Mouse (Mus musculus) forebrain, embryonic 13.5 days (tissue): ENCODE measurements around the gene BC051019. TPM values are rescaled to one million over a fixed set of nuclear protein-coding genes. Genes with fewer than 3 reads are reported as not detected.

Source experiments
- ATAC-seq: fragments of 200-750 bp; cut with Nextera tagmentation; 2 replicates; pipeline ENCODE4 v1.8.0; 2017
- H3K27ac ChIP-seq: fragments of 300-500 bp; sonication (generic); 2 replicates; pipeline ENCODE4 v1.5.1; 2015; ENCODE audit warnings: inconsistent platforms, mild to moderate bottlenecking, moderate library complexity
- H3K27me3 ChIP-seq: fragments of 300-500 bp; sonication (generic); 2 replicates; pipeline ENCODE4 v1.6.1; 2015; ENCODE audit warnings: mild to moderate bottlenecking, inconsistent platforms
- H3K36me3 ChIP-seq: fragments of 300-500 bp; sonication (generic); 2 replicates; pipeline ENCODE4 v1.6.1; 2015; ENCODE audit warnings: mild to moderate bottlenecking, inconsistent platforms; ENCODE audit not compliant: poor library complexity, severe bottlenecking
- H3K4me1 ChIP-seq: fragments of 300-500 bp; sonication (generic); 2 replicates; pipeline ENCODE4 v1.6.1; 2015; ENCODE audit warnings: inconsistent platforms
- H3K4me2 ChIP-seq: fragments of 300-500 bp; sonication (generic); 2 replicates; pipeline ENCODE4 v1.6.1; 2015; ENCODE audit warnings: inconsistent platforms, mild to moderate bottlenecking, moderate library complexity
- H3K4me3 ChIP-seq: fragments of 300-500 bp; sonication (generic); 2 replicates; pipeline ENCODE4 v1.5.1; 2015; ENCODE audit warnings: mild to moderate bottlenecking, inconsistent platforms
- H3K9ac ChIP-seq: fragments of 300-500 bp; sonication (generic); 2 replicates; pipeline ENCODE4 v1.6.1; 2015; ENCODE audit warnings: mild to moderate bottlenecking, inconsistent platforms
- H3K9me3 ChIP-seq: fragments of 300-500 bp; sonication (generic); replicated peaks from 2 replicates; pipeline ENCODE4 v1.6.1; 2016; ENCODE audit warnings: inconsistent platforms
- WGBS: fragments of 180-500 bp; shearing (Covaris S2); methylation state at CpG from one replicate; pipeline ENCODE4 v1.1.7; 2015; 5-methylcytosine and 5-hydroxymethylcytosine counted together
- polyA plus RNA-seq: library from polyadenylated mRNA; unstranded; fragments of >200 nt; fragmentation: Nextera tagmentation; extraction: Ambion mirVana; gene quantifications from 2 replicates; pipeline ENCODE4 v1.2.1, GENCODE M21; 2015

Gene BC051019
- polyA plus RNA-seq = 0.31 and 0.37 TPM in 2 replicates

DNA sequence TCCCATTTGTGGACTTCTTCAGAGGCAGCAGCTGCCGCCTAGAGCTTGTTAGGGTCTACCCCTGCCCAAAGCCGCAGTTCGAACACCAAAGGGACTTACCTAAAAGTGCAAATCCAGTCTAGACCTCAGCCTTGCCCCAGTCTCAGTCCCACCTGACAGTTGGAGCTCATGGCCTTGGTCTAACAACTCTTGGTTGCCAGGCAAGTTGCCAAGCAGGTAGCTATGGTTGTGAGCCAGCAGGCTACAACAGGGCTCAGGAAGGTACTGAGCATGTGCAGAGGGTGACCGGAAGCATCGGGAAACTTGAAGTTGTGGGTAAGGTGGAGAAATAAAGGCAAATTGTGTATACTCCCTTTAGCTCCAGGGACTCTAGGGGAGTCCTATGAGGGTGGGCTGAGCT lies at the start of gene BC051019:
BC051019 (minus strand) TSS at position 154 of the 400 bp plus-strand sequence.
- Histone ChIP-seq H3K36me3 (no peaks in the 10 kb centered on the region), H3K9ac (no peak within 1 kb of the TSS), H3K27me3 (no peaks in the 10 kb centered on the region), H3K27ac (no peak within 1 kb of the TSS), H3K4me1 (no peaks in the 10 kb centered on the region), H3K4me2 (no peak within 1 kb of the TSS), H3K9me3 (no peaks in the 10 kb centered on the region), H3K4me3 (no peak within 1 kb of the TSS)
- WGBS = 90% methylated on average over 5 of the region's 5 CpGs
- no peak for ATAC-seq

GRCm38 (mm10) chr7:109772251-109772650 lies 48.6 kb upstream of the BC051019 start:
- H3K4me2 ChIP-seq = no peak overlapping the region
- no peak for ATAC-seq
- H3K36me3 ChIP-seq = no peaks in the 10 kb centered on the region
- no peak overlapping the region for H3K27ac ChIP-seq
- no peak overlapping the region for H3K4me3 ChIP-seq
- no peak overlapping the region for H3K9ac ChIP-seq
- no peaks in the 10 kb centered on the region for H3K27me3 ChIP-seq
- H3K9me3 ChIP-seq = no peaks in the 10 kb centered on the region
- H3K4me1 ChIP-seq = no peaks in the 10 kb centered on the region

DNA sequence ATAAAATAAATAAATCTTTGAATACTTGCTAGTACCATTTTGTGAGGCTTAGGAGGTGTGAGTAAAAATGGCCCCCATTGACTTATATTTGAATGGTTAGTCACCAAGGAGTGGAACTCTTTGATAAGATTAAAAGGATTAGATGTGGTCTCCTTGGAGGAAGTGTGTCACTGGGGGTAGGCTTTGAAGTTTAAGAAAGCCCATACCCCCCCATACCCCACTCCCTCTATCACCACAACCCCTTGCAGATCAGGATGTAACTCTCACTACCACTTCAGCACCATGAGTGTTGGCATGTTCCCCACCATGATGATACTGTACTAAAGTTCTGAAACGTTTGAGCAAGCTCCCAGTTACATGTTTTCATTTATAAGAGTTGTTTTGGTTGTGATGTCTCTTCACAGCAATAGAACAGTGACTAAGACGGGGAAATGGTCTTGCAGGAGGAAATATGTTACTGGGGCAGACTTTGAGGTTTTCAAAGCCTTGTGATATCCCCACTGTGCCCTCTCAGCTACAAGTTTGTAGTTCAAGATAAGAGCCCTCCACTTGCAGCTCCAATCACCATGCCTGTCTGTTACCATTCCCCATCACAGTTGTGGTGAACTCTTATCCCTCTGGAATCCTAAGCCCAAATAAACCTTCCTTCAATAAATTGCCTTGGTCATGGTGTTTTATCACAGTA lies 45.2 kb upstream of the BC051019 start:
- no peak overlapping the region for H3K4me2 ChIP-seq
- no peaks in the 10 kb centered on the region for H3K27me3 ChIP-seq
- H3K4me3 ChIP-seq = no peak overlapping the region
- H3K4me1 ChIP-seq = peaks cover 3% of the 10 kb centered on the region; the same call in 1 of the 2 replicates
- H3K27ac ChIP-seq = no peak overlapping the region
- no peaks in the 10 kb centered on the region for H3K36me3 ChIP-seq
- no peaks in the 10 kb centered on the region for H3K9me3 ChIP-seq
- WGBS = 64% methylated on average over 2 of the region's 2 CpGs
- ATAC-seq = no peak
- no peak overlapping the region for H3K9ac ChIP-seq

GRCm38 (mm10) chr7:109767575-109768350 lies 44.1 kb upstream of the BC051019 start:
- Histone ChIP-seq H3K4me2 (no peak overlapping the region), H3K27ac (no peak overlapping the region), H3K36me3 (no peaks in the 10 kb centered on the region), H3K4me3 (no peak overlapping the region), H3K9ac (no peak overlapping the region), H3K9me3 (no peaks in the 10 kb centered on the region), H3K4me1 (peaks cover 7% of the 10 kb centered on the region), H3K27me3 (no peaks in the 10 kb centered on the region)
- WGBS = 87% methylated on average over 7 of the region's 7 CpGs
- ATAC-seq = no peak

DNA sequence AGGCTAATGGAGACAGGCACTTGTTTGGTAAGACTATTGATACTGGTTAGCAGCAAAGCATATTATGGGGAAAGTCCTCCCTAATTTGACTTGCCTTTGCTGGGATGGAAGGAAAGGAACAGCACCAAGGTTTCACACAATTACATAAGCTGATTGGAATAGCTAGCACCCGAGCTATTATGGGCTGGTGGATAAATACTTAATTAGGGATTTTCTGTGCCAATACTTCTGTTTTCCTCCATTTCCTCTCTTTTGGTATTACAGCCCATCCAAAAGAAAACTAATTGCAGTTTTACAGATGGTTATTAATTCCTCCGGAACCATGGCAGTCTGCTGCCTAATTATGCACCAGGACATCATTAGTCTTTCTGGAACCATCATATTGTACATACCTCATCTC lies 40.4 kb upstream of the BC051019 start:
- no peaks in the 10 kb centered on the region for H3K9me3 ChIP-seq
- ATAC-seq = no peak
- H3K4me3 ChIP-seq = no peak overlapping the region
- H3K9ac ChIP-seq = no peak overlapping the region
- H3K36me3 ChIP-seq = no peaks in the 10 kb centered on the region
- no peaks in the 10 kb centered on the region for H3K27me3 ChIP-seq
- peaks cover 7% of the 10 kb centered on the region for H3K4me1 ChIP-seq
- no peak overlapping the region for H3K4me2 ChIP-seq
- 29% methylated on average over 2 of the region's 2 CpGs for WGBS
- H3K27ac ChIP-seq = no peak overlapping the region

DNA sequence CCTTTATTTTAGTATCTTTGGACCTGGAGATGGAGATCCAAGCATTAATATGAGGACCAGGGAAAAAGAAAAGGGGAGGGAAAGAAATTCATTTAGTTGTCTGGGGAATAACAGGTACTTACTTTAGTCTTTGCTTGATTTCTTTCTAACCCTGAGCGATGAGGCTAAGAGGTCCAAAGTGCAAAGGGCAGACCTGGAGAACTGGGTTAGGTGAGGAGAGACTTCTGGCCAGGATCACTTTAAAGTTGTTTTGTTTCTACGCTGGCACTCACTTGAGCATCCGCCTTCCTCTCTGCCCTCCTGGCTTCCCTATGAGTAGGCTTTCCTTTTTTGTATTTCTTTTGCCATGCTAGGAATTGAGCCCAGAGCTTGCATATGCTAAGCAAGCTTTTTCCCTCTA lies 32.6 kb upstream of the BC051019 start:
- Histone ChIP-seq H3K4me1 (peaks cover 17% of the 10 kb centered on the region), H3K27me3 (no peaks in the 10 kb centered on the region), H3K27ac (no peak overlapping the region), H3K4me2 (no peak overlapping the region), H3K9me3 (no peaks in the 10 kb centered on the region), H3K9ac (no peak overlapping the region), H3K36me3 (no peaks in the 10 kb centered on the region), H3K4me3 (no peak overlapping the region)
- whole genome bisulfite sequencing = 89% methylated on average over 3 of the region's 3 CpGs
- ATAC-seq = no peak

GRCm38 (mm10) chr7:109754034-109754433 lies 30.4 kb upstream of the BC051019 start:
- Histone ChIP-seq H3K27me3 (no peaks in the 10 kb centered on the region), H3K4me2 (no peak overlapping the region), H3K4me1 (peaks cover 23% of the 10 kb centered on the region), H3K4me3 (no peak overlapping the region), H3K36me3 (no peaks in the 10 kb centered on the region), H3K9ac (no peak overlapping the region), H3K27ac (no peak overlapping the region), H3K9me3 (no peaks in the 10 kb centered on the region)
- ATAC-seq = no peak
- WGBS = 93% methylated on average over 8 of the region's 8 CpGs

DNA sequence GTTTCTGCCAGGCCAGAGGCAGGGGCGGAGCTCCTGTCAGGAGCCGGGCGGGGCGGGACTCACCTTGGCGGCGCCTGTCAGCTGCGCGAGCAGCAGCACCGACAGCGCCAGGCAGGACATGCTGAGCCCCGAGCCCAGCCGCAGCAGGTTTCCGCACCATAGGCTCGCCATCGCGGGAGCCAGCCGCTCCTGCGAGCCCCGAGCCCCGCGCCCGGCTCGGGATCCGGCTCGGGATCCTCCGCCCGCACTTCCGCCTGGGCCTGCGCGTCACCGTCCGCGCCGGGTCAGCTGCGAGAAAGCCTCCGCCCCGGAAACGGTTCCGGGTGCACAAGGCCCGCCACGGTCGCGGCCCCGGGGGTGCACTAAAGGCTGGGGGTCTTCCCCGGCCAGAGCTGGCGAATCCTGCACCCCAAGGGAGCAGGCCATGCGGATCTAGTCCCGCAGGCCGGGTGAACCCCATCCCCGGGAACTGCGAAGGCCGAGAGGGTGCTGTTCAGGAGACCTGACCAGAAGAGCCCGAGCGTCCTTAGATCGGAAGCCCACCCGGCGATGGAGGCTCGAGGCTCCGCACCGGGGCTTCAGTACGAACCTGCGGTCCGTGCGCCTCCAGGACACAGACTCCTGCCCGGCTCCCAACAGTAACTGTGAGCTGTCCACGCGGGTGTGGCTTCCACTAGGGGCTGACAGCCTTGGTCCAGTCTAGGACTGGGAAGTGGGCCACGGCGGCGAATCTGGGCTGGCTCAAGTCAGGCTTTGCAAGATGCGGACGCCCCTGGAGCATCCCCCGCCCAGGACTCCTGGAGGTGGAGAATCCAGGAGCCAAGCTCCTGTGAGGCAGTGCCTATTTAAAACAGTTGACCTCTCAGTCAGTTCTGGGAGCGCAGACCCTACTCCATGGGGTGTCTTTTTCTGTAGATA lies 28.6 kb upstream of the BC051019 start, which contains the start of gene Tmem9b:
Tmem9b (minus strand) TSS at position 868 of the 918 bp plus-strand sequence.
- H3K9ac ChIP-seq = peak within 1 kb of the TSS; percentile 93
- no peaks in the 10 kb centered on the region for H3K36me3 ChIP-seq
- H3K4me3 ChIP-seq = peak within 1 kb of the TSS; percentile 90
- no peaks in the 10 kb centered on the region for H3K27me3 ChIP-seq
- H3K4me2 ChIP-seq = peak within 1 kb of the TSS; percentile 95
- H3K27ac ChIP-seq = peak within 1 kb of the TSS; percentile 79
- H3K9me3 ChIP-seq = no peaks in the 10 kb centered on the region
- peak; percentile 93 for ATAC-seq
- peaks cover 23% of the 10 kb centered on the region for H3K4me1 ChIP-seq
- WGBS = under 1% methylated on average over 74 of the region's 74 CpGs

DNA sequence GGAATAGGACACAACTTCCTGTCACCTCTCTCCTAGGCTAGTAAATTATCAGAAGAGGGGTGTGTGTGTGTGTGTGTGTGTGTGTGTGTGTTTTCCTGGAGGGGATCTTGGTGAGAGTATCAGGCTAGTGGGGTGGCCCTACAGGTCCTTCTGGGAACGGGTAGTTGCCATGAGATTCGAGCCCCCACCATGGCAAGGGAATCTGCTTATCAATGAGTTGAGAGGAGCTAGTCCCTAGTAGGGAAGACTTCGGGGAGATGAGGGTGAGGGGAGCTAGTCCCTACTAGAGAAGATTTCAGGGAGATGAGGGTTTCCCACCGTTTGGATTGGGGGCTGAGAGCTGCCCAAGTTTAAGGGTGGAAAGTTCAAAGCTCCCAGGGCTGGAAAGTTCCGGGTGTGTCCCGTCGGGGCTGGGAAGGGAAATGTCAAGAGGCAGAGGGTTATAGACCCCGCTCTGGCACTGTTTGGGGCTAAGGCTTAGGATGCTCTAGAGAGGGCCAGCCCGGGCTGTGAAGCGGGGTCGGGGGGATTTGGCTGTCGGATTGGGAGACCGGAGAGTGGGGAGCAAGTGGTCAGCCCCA lies 27.9 kb upstream of the BC051019 start:
- peak overlapping the region; percentile 95 for H3K4me2 ChIP-seq
- no peaks in the 10 kb centered on the region for H3K27me3 ChIP-seq
- H3K9me3 ChIP-seq = no peaks in the 10 kb centered on the region
- WGBS = 4% methylated on average over 13 of the region's 13 CpGs
- H3K4me3 ChIP-seq = peak overlapping the region; percentile 90
- peak overlapping the region; percentile 79 for H3K27ac ChIP-seq
- peaks cover 23% of the 10 kb centered on the region for H3K4me1 ChIP-seq
- no peak; the same call in 1 of the 2 replicates for ATAC-seq
- H3K9ac ChIP-seq = peak overlapping the region; percentile 93
- peaks cover 7% of the 10 kb centered on the region for H3K36me3 ChIP-seq

DNA sequence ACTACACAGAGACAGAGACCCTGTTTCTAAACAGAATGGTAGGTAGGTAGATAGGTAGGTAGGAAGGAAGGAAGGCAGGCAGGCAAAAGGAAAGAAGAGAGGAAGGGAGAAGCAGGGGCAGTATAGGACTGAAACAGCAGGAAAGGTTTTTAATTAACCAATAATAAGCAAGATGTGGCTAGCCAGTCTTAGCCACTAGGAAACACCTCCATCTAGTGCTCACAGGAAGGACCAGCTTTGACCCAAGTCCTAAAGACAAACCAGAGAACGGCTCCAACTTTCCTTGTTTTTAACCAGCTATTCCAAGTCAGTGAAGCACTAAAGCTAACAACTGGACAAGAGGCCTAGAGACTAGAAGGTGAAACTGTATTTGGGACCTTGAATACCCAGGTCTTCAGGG lies 24.1 kb upstream of the BC051019 start:
- no peak overlapping the region for H3K9ac ChIP-seq
- peaks cover 35% of the 10 kb centered on the region for H3K36me3 ChIP-seq
- H3K4me2 ChIP-seq = no peak overlapping the region
- 77% methylated on average over 1 of the region's 1 CpGs for WGBS
- H3K27ac ChIP-seq = no peak overlapping the region
- H3K4me3 ChIP-seq = no peak overlapping the region
- ATAC-seq = no peak
- H3K4me1 ChIP-seq = peaks cover 12% of the 10 kb centered on the region
- H3K27me3 ChIP-seq = no peaks in the 10 kb centered on the region
- no peaks in the 10 kb centered on the region for H3K9me3 ChIP-seq

DNA sequence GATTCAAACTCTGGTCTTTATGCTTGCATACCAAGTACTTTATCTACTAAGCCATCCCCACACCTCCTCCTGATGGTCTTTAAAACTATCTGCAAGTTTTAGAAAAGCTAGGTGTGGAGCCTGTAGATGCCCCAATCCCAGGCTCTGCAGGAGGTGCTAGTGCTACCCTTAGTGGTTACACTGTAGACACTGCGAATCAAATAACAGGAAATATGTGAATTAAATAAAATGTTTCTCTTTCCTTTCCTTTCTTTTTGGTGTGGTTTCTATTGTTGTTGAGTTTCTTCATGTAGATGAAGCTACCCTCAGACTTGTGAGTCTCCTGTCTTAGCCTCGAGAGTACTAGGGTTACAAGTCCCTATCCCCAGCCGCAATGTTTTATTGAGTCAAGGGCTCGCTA lies 18.1 kb upstream of the BC051019 start:
- no peak overlapping the region for H3K4me3 ChIP-seq
- H3K27ac ChIP-seq = no peak overlapping the region
- H3K9ac ChIP-seq = no peak overlapping the region
- H3K9me3 ChIP-seq = no peaks in the 10 kb centered on the region
- H3K27me3 ChIP-seq = no peaks in the 10 kb centered on the region
- H3K4me2 ChIP-seq = no peak overlapping the region
- peaks cover 59% of the 10 kb centered on the region for H3K36me3 ChIP-seq
- no peak for ATAC-seq
- WGBS = 92% methylated on average over 4 of the region's 4 CpGs
- no peaks in the 10 kb centered on the region for H3K4me1 ChIP-seq
